Mouse (Mus musculus) regulatory T cell (primary cell): ENCODE results near the gene Fignl2.

Experiments used
- in situ Hi-C: fragments of 300-600 bp; cut with MboI, MseI; formaldehyde crosslinking; loops from one replicate; pipeline ENCODE4 v1.15.1; 2025; ENCODE audit warnings: high pct_unique_total_duplicates

Gene Fignl2

DNA sequence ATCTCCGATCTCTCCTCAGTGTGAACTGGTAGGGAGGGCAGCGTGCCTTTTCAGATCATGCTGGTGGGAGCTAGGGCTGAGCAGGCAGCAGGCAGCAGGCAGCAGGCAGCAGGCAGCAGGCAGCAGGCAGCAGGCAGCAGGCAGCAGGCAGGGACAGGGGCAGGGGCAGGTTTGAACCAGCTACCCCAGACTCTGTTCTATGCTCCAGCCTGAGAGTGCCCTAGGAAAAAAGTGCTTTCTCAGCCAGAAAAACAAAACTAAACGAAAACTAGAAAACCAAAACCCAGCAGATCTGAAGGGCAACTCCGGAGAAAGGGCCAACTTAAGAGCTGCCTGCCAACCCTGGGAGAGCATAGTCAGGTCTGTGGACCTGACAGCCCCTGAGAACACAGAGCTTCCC is 9.7 kb downstream of the Fignl2 start:
- in situ Hi-C loops = no loop called here

GRCm38 (mm10) chr15:101068029-101068428 is 10.3 kb downstream of the Fignl2 start:
- in situ Hi-C loops = no loop called here

DNA sequence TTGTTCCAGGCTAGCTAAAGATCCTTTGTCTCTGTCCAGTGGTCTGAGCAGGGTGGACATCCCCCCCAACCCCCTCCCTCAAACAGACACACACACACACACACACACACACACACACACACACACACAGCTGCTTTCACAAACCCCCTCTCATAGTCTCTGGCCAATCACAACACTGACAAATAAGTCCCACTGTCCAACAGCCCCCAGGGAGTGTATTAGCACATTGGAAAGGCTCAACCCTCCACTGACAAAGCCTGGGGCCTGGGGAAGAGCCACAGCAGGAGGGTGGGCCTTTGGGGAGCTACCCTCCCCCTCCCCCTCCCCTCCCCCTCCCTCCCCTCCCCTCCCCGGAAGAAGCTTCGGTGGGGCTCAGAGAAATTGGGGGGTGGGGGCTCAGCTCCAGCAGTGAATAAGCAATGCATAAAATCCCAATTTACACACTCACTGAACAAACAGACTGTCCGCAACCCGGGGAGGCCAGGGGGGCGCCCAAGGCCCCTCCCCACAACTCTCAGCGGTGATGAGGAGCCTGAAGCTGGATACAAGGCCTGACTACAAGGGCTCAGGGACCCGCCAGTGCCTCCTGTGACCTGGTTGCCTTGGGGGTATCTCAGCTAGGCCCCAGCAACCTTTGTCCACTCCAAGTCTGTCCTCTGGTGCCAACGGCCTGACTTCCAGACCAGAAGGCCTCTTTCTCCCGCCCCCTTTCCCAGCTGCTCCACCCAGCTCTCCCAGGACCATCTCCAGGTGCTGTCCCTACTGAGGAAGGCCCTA is 11.3 kb downstream of the Fignl2 start:
- in situ Hi-C loops = no loop called here

GRCm38 (mm10) chr15:101066364-101066847 is 12.0 kb downstream of the Fignl2 start:
- in situ Hi-C loops = no loop called here

- in situ Hi-C loops = no loop called here
These were observed 13.3 kb downstream of the Fignl2 start for GRCm38 (mm10) chr15:101065069-101065468.

DNA sequence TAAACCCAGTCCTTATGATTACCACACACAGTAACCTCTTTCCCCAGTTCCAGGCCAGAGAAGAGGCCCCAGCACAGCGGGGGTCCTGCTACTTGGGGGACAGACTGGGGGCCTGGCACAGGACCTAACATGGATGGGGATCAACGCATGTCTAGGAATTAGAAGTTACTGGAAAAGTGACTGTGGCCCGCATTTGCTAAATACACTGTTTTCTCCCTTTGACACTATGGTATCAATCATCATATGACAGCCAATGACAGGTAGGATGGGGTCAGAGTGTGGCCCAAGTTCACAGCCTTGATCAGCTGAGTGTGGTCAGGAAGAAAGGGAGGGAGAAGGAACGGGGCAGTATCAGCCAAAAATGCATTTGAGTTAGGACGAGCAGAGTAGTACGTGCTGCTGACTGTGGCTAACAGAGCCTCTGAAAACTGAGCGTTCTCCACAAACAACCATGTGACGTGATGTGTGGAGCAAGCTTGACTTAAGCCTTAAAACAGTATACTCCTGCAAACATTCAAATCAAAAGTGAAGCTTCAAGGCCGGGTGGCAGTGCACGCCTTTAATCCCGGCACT is 18.0 kb downstream of the Fignl2 start:
- in situ Hi-C loops = no loop called here

GRCm38 (mm10) chr15:101059570-101060279 is 18.6 kb downstream of the Fignl2 start:
- in situ Hi-C loops = no loop called here

DNA sequence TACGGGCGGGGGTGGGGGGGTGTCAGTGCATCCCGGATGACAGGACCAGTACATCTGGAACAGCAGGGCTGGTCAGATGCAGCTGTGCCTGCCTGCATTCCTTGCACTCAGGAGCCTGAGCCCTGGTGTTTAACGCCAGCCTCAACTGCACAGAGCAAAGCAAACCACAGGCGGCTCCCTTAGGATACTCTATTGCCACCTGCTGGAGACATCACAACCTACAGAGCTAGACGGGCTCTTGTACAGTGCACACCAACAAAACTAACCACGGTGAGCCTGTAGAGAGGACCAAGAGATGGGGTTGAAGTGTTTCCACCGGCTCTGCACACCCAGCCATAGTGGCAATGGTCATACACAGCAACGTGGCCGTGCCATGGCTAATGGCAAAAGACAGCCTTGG is 22.1 kb downstream of the Fignl2 start:
- in situ Hi-C loops = no loop called here

DNA sequence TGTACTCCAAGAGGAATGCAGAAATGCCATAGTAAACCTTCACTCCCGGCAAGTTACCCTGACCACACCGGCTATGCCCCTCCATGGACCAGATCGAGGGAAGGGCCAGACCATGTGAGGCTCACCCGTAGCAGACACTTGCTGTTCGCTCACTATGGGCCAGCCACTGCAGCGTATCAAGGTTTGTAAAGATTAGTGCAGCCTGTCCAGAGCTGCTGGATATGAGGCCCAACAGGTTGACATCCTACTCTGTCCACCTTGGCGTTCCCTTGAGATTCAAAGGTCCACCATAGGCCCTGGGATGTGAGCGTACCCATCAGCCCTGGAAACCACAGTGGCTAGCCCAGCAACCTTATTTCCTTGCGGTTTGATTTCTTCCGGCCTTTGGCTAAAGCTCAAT is 23.8 kb downstream of the Fignl2 start:
- in situ Hi-C loops = no loop called here

DNA sequence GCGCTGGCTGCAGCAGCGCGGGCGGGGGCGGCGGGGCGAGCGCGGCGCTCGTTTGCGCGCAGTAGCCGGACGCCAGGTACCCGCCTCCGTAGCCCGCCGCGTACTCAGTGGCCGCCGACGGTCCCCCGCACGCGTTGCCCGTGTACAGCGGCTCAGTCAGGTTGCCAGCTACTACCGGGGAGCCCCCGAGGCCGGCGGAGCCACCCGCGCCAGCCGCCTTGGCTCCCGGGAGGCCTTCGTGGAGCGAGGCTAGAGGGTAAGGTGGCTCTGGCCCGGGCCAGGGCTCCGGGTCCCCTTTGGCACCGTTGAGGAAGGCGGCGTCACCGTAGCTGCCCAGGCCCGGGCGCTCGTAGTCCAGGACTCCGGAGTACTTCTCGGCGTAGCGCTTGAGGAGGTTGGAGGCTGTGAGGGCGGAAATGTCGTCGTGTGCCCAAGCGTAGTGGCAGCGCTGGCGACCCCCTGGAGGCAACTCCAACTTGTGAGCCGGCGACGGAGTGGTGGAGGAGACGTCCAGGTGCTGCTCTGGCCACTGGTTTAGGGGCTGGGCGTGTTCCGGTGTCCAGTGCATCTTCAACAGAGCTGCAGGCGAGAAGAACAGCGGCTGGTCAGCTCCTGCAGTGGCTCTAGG is 24.4 kb downstream of the Fignl2 start:
- in situ Hi-C loops = no loop called here

DNA sequence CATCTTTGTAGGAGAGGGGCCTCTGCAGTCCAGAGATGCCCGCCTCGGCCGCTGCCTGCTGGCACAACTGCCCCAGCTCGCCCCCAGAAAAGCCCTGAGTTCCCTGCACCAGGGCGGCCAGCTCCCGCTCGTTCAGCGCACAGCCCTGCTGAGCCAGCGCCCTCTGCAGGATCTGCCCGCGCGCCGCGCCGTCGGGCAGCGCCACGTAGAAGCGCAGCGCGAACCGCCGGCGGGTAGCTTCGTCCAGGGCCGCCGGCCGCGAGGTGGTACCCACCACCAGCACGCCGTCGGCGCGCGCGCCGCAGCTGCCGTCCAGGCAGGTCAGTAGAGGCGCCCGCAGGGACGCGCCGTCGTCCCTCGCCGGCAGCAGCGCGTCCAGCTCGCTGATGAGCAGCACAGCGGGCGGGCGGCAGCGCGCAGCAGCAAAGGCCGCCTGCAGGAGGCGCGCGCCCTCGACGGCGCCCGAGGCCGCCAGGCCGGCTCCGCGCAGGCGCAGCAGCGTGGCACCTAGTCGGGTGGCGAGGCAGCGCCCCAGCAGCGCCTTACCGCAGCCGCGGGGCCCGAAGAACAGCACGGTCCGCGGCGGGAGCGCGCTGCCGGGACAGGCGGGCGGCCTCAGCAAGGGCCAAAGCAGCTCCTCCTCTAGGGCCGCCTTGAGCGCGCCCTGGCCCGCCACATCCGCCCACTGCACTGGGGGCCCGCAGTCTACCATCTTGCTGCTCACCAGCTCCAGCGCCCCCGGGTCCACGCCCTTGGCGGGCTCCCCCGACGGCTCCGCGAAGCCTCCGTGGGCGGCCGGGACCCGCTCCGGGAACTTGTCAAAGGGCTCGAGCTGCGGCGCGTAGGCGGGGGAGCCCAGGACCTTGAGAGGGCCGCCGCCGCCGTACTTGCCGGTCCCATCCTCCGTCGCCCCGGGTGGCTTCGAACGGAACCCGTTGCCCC is 25.5 kb downstream of the Fignl2 start:
- in situ Hi-C loops = no loop called here

GRCm38 (mm10) chr15:101051869-101052268 is 26.5 kb downstream of the Fignl2 start:
- in situ Hi-C loops = no loop called here

DNA sequence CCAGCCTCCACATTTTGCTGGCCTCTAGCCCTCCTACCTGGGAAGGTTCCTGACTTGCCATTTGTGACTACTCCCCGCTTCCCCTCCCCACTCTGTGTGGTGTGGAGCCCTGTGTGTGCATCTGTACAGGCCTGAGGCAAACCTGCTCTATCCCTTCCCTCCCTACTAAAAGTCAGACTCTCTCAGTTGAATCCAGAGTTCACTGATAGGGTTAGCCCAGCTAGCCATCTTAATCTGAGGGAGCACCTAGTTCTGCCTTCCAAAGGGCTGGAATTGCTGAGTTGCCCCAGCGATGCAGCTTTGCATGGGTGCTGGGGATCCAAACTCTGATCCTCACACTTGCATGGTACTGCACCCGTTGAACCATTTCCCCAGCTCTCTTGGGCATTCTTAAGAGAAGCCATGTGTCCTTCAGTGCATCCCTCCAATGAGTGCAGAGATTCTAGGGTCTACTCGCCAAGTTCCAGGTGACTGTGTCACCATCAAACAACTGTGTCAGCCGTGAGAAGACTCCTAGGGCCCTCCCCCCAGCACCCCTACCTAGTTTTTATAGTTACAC is 29.9 kb downstream of the Fignl2 start:
- in situ Hi-C loops = no loop called here

GRCm38 (mm10) chr15:101047194-101047555 is 31.2 kb downstream of the Fignl2 start, which contains the start of gene Gm47841:
TSS of gene Gm47841 (minus strand) at chr15:101047397.
- in situ Hi-C loops = no loop called here

- in situ Hi-C loops = no loop called here
These were observed 31.7 kb downstream of the Fignl2 start for GRCm38 (mm10) chr15:101046527-101047193.

GRCm38 (mm10) chr15:101046039-101046526 is 32.3 kb downstream of the Fignl2 start:
- in situ Hi-C loops = no loop called here

DNA sequence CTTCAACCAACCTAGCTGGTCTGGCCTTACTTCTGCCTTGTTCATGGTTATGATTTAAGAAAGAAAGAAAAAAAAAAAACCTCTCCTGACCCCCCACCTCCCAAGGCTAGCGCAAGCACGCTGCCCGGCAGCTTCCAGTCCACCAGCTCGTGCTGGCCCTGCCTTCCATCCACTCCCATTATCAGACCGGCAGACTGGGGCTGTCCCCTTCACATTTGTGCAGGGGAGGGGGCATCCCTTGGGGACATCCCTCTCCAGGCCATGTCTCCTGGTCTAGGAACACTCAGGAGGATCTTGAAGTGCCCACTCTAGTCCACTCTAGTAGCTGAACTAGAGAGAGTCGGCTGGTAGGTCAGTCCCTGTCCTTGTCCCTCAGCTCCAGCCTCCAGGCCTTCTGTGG is 33.8 kb downstream of the Fignl2 start:
- in situ Hi-C loops = no loop called here

DNA sequence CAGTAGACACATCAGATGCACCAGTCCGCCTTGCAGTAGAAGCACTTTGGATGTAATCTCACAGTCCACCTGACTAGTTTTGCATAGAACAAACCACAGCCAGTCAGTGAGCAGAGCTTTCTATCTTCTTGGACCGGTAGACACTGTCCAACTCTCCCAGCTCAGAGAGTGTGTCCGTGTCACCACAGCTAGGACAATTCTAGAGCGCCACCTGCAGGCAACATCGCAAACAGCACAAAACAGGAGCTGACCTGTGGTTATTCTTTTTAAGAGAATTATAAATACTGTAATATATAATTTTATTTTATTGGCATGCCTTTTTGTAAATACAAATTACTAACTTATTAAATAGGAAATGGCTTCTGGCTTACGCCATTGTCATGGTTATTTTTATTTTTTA is 35.8 kb downstream of the Fignl2 start:
- in situ Hi-C loops = no loop called here

GRCm38 (mm10) chr15:101041966-101042365 is 36.4 kb downstream of the Fignl2 start:
- in situ Hi-C loops = no loop called here

- in situ Hi-C loops = loop anchor here (10.0 kb wide), 1 partner anchor 65 kb away; no protein-coding TSS in a partner anchor
These were observed 38.7 kb downstream of the Fignl2 start for GRCm38 (mm10) chr15:101039651-101040050.
